Mouse (Mus musculus) liver, embryonic 14.5 days (tissue): ENCODE measurements around the gene Zfp78. TPM values are rescaled to one million over a fixed set of nuclear protein-coding genes. Genes with fewer than 3 reads are reported as not detected.
A peak's percentile ranks its signal among the peaks of the same experiment; 100 is the strongest.
"Not testable (repeated sequence)": the region's sequence is repeated elsewhere in the genome, so short reads cannot be mapped to it uniquely, and the experiment has no call there.

Experiments used
- ATAC-seq: fragments of 200-750 bp; cut with Nextera tagmentation; 2 replicates; pipeline ENCODE4 v1.8.0; 2017; ENCODE audit warnings: moderate number of reproducible peaks, mild to moderate bottlenecking, moderate library complexity; ENCODE audit not compliant: insufficient read depth
- DNase-seq, 3 experiments: peaks; one replicate each; pipeline ENCODE4 v3.0.0-alpha.2; 2012 to 2013; ENCODE audit warnings: low read depth in 3 of 3, low spot score in 3 of 3
- H3K27ac ChIP-seq: fragments of 300-500 bp; sonication (generic); 2 replicates; pipeline ENCODE4 v1.5.1; 2014; ENCODE audit warnings: moderate library complexity, mild to moderate bottlenecking, control low read depth, inconsistent platforms
- H3K27me3 ChIP-seq: fragments of 300-500 bp; sonication (generic); 2 replicates; pipeline ENCODE4 v1.6.1; 2014; ENCODE audit warnings: mild to moderate bottlenecking, low read length, moderate library complexity; ENCODE audit not compliant: control insufficient read depth, insufficient read depth
- H3K36me3 ChIP-seq: fragments of 300-500 bp; sonication (generic); replicated peaks from 2 replicates; pipeline ENCODE4 v1.6.1; 2014; ENCODE audit warnings: low read depth; ENCODE audit not compliant: control insufficient read depth, insufficient read depth
- H3K4me1 ChIP-seq, 2 experiments: fragments of 200-500 bp in 1 of 2; fragments of 300-500 bp in 1 of 2; sonication (generic) in 1 of 2; replicated peaks; 2 replicates each; pipeline ENCODE4 v1.6.1; 2012 to 2014; ENCODE audit warnings: antibody characterized with exemption in 1 of 2, inconsistent platforms in 1 of 2, low read length in 1 of 2; ENCODE audit not compliant: control insufficient read depth in 2 of 2, insufficient read depth in 2 of 2
- H3K4me2 ChIP-seq: fragments of 300-500 bp; sonication (generic); 2 replicates; pipeline ENCODE4 v1.6.1; 2014; ENCODE audit warnings: low read depth, mild to moderate bottlenecking, control low read depth, moderate library complexity
- H3K4me3 ChIP-seq, 2 experiments: fragments of 200-500 bp in 1 of 2; fragments of 300-500 bp in 1 of 2; sonication (generic) in 1 of 2; 2 replicates each; pipeline ENCODE4 v1.5.1; 2012 to 2014; ENCODE audit warnings: low read depth in 2 of 2, low read length in 2 of 2, mild to moderate bottlenecking in 2 of 2, control low read depth in 1 of 2, inconsistent platforms in 1 of 2, moderate library complexity in 1 of 2; ENCODE audit not compliant: insufficient read depth in 1 of 2
- H3K9ac ChIP-seq: fragments of 300-500 bp; sonication (generic); replicated peaks from 2 replicates; pipeline ENCODE4 v1.6.1; 2014; ENCODE audit warnings: mild to moderate bottlenecking, control low read depth, moderate library complexity
- H3K9me3 ChIP-seq: fragments of 300-500 bp; sonication (generic); 2 replicates; pipeline ENCODE4 v1.6.1; 2016; ENCODE audit warnings: low read length, mixed read lengths; ENCODE audit not compliant: control insufficient read depth
- CTCF ChIP-seq: IDR thresholded peaks from 2 replicates; pipeline ENCODE4 v1.5.1; 2016; ENCODE audit warnings: antibody characterized with exemption, low read depth, control low read depth
- EP300 ChIP-seq: IDR thresholded peaks from 2 replicates; pipeline ENCODE4 v1.6.1; 2016; ENCODE audit warnings: antibody characterized with exemption, low read depth
- WGBS: fragments of 180-500 bp; shearing (Covaris S2); extraction: QIAGEN DNeasy Blood & Tissue Kit; methylation state at CpG from one replicate; pipeline ENCODE4 v1.1.7; 2014; ENCODE audit not compliant: insufficient replicate concordance; 5-methylcytosine and 5-hydroxymethylcytosine counted together
- polyA plus RNA-seq, 2 experiments: library from polyadenylated mRNA; depleted of rRNA in 1 of 2; stranded (reverse) in 1 of 2; unstranded in 1 of 2; fragments of >200 nt; fragmentation: Nextera tagmentation in 1 of 2; extraction: Ambion mirVana in 1 of 2; gene quantifications; 2 replicates each; pipeline versions ENCODE4 v1.2.1 to v1.2.3; 2012 to 2014

Zfp78 gene
- polyA plus RNA-seq, 2 experiments, result 0.67 to 0.83 TPM

DNA sequence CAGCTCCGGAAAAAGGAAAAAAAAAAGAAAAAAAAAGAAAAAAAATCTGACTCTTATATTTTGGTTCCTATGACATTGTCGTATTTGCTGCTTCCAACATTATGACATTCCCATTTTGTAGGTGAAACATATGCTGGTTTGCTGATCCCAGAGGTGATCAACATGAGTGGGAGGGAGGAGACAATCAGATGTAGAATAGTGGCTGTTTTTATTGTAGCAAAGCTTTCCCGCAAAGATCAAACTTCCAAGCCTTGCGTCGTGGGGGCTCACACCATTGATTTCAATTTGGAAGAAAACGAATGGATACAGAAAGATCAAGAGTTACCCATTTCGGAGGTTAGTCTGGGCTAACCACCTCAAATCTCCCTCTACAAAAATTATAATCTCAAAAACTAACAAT, 1.3 kb upstream of the Zfp78 start:
- no peak for DNase-seq
- Histone ChIP-seq H3K27ac (no peak overlapping the region), H3K36me3 (no peaks in the 10 kb centered on the region), H3K4me3 (peak overlapping the region; percentile 63 to 73), H3K4me2 (peak overlapping the region; percentile 69), H3K4me1 (peaks cover 26 to 32% of the 10 kb centered on the region in 2 experiments), H3K27me3 (no peaks in the 10 kb centered on the region), H3K9ac (peak overlapping the region; percentile 38), H3K9me3 (no peaks in the 10 kb centered on the region)
- WGBS, result 23% methylated on average over 7 of the region's 7 CpGs
- TF ChIP-seq CTCF, result no peak
- TF ChIP-seq EP300, result no peak
- no peak for ATAC-seq

DNA sequence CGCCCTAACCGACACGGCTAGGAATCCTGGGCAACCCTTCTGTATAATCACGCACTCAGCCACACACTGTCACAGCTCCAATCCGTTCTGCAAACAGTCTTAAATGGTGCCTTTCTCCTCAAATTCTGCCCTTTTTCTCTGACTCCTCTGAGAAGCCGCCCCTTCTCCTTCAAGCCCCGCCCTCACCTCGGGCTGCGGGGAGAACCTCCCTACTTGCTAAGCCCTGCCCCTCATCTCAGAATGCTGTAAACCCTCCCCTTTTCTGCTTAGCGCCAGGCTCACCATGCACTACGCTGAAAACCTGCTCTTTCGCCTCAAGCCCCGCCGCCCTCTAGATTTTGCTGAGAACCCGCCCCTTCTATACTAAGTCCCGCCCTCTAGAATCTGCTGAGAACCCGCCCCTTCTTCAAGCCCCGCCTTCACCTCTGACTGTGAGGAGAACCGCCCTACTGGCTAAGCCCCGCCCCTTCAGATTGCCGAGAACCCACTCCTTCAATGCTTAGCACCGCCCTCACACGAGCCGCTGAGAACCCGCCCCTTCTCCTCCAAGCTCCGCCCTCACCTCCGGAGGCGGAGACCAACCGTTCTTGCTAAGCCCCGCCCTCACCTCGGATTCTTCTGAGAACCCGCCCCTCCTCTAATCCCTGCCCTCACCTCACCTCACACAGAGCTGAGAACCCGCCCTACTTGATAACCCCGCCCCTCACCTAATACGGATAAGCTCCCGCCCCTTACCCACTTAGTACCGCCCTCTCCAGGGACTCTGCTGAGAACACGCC, 623 bp upstream of the Zfp78 start:
- H3K9ac ChIP-seq, result peak overlapping the region; percentile 38
- WGBS, result under 1% methylated on average over 36 of the region's 38 CpGs
- H3K27ac ChIP-seq, result peak overlapping the region; percentile 38
- peak overlapping the region; percentile 63 to 73 for H3K4me3 ChIP-seq
- peaks cover 32 to 38% of the 10 kb centered on the region in 2 experiments for H3K4me1 ChIP-seq
- DNase-seq, result peak; percentile 83 to 92 (median 89)
- ATAC-seq, result peak; percentile 84
- H3K9me3 ChIP-seq, result no peaks in the 10 kb centered on the region
- H3K27me3 ChIP-seq, result no peaks in the 10 kb centered on the region
- TF ChIP-seq CTCF, result no peak
- TF ChIP-seq EP300, result no peak
- H3K36me3 ChIP-seq, result no peaks in the 10 kb centered on the region
- peak overlapping the region; percentile 69 for H3K4me2 ChIP-seq

DNA sequence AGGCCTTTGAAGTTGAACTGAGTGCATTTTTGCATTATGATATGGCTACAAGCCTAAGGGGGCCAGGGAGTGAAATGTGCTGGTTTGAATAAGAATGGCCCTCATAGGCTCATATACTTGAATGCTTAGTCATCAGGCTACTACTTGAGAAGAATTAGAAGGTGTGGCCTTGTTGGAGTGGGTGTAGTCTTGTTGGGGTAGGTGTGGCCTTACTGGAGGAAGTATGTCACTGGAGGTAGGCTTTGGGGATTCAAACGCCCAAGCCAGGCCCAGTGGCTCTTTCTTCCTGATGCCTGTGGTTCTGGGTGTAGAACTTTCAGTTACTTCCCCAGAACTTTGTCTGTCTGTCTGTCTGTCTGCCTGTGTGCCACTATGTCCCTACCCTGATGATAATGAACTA, 1.7 kb downstream of the Zfp78 start:
- Histone ChIP-seq H3K9ac (no peak overlapping the region), H3K27ac (no peak overlapping the region), H3K4me1 (peaks cover 35 to 45% of the 10 kb centered on the region in 2 experiments), H3K27me3 (no peaks in the 10 kb centered on the region), H3K36me3 (no peaks in the 10 kb centered on the region), H3K9me3 (no peaks in the 10 kb centered on the region), H3K4me2 (no peak overlapping the region), H3K4me3 (no peak overlapping the region)
- 35% methylated on average over 1 of the region's 1 CpGs for WGBS
- DNase-seq, result no peak
- no peak for TF ChIP-seq EP300
- TF ChIP-seq CTCF, result no peak
- no peak for ATAC-seq

DNA sequence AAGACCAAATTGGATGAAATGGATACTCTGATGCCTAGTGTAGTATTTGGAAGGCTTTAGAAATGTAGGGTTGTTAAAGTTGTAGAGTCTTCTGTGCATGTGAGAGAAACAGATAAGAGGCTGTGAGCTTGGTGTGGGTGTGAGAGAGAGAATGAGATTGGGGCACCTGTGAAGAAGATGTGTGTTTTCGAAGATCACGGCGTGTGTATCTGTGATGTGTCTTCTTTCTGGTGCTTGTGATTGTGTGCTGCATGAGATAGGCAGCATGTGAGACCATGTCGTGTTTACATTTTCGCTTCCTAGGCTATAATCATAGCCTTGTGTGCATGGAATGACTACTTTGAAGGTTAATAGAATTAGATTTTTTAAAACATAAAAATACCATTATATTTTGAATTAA, 4.1 kb downstream of the Zfp78 start:
- ATAC-seq (peak; percentile 18), DNase-seq (peak; percentile 42 to 60 (median 53))
- no peaks in the 10 kb centered on the region for H3K9me3 ChIP-seq
- H3K4me2 ChIP-seq, result peak overlapping the region; percentile 47
- WGBS, result 20% methylated on average over 5 of the region's 5 CpGs
- no peak overlapping the region for H3K9ac ChIP-seq
- H3K4me1 ChIP-seq, result peaks cover 26 to 28% of the 10 kb centered on the region in 2 experiments
- no peaks in the 10 kb centered on the region for H3K27me3 ChIP-seq
- no peak overlapping the region for H3K4me3 ChIP-seq
- H3K27ac ChIP-seq, result peak overlapping the region; percentile 75
- peak; percentile 76 for TF ChIP-seq EP300
- no peak for TF ChIP-seq CTCF
- H3K36me3 ChIP-seq, result no peaks in the 10 kb centered on the region

DNA sequence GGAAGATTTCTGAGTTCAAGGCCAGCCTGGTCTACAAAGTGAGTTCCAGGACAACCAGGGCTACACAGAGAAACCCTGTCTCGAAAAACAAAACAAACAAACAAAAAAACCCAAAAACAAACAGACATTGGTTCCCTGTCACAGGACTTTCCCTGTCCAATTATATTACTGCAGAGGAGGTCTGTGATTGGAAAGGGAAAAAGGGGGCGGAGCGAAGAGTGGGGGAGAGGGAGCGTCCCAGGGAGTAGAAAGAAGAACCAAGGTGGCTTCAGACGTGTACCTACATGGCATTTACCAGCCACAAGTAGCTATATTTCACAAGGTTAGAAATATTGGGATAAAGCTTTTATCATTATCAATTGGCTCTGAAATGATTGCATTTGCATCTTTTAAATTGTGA, 5.1 kb downstream of the Zfp78 start:
- WGBS, result 78% methylated on average over 5 of the region's 5 CpGs
- H3K27ac ChIP-seq, DNase-seq, H3K4me3 ChIP-seq, H3K9ac ChIP-seq, ATAC-seq, H3K27me3 ChIP-seq, H3K36me3 ChIP-seq, H3K4me2 ChIP-seq, H3K9me3 ChIP-seq: not testable (repeated sequence)
- peaks cover 26 to 27% of the 10 kb centered on the region in 2 experiments for H3K4me1 ChIP-seq
